In the genomic region with DNA sequence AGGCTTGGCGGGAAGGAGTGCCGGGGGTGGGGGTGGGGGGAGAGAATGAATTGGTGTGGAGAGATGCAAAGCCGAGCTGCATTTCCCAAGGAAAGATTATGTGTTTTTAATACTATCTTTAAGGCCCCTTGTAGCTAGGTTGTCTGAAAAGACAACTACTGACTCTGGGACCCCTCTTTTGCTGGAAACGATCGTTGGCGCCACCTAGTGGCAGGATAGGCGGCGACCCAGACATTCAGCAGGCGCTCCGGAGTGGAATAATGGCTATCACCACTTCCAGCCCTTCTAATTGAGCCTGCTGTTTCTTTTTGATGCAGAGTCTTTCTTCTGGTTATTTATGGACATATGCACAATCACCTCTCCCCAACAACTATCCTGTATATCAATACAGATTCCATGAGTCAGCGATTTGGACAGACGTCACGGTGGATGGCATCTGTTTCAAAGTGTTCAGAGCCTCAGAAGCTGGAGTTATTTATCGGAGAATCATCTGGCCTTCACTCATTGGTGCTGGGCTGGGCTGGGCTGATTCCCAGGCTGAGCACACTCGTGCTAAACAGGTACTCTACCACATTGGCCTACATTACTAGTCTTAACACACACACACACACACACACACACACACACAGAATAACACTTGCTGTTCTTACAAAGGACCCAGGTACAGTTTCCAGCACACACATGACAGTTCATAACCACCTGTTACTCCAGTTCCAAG, we compare ENCODE assay signal across 8 mouse cellular contexts. TPM values are rescaled to one million over a fixed set of nuclear protein-coding genes. Genes with fewer than 3 reads are reported as not detected.
A peak's percentile ranks its signal among the peaks of the same experiment; 100 is the strongest.
DNase-seq lines count a peak whose midpoint lies in the region; ATAC-seq lines count a peak whose summit lies in the region.

No protein-coding gene starts in this region.

- peaks cover 19% of the 10 kb centered on the region for H3K27me3 ChIP-seq in limb, embryonic 12.5 days
- no peaks in the 10 kb centered on the region for H3K27me3 ChIP-seq in stomach, embryonic 14.5 days (ENCODE audit: control insufficient read depth, insufficient read depth, low read length)

- ATAC-seq in cerebellum, adult (ENCODE audit: insufficient number of reproducible peaks, low FRiP score, low TSS enrichment), result no peak
- 0 out of 2 replicates have a peak, but pooled peaks have one; percentile 50 for ATAC-seq in limb, embryonic 12.5 days (ENCODE audit: insufficient number of reproducible peaks, insufficient read depth, low FRiP score, low TSS enrichment, low read depth)
- 0 out of 2 replicates have a peak, but pooled peaks have one; percentile 64 for ATAC-seq in stomach, embryonic 14.5 days (ENCODE audit: insufficient number of reproducible peaks, insufficient read depth, low FRiP score, low read depth)

- H3K4me2 ChIP-seq in limb, embryonic 12.5 days, result no peak overlapping the region
- no peak overlapping the region for H3K4me2 ChIP-seq in stomach, embryonic 14.5 days (replicated peaks; ENCODE audit: low read depth, low read length)

- H3K4me3 ChIP-seq in limb, embryonic 12.5 days (replicated peaks), result no peak overlapping the region
- no peak overlapping the region for H3K4me3 ChIP-seq in stomach, embryonic 14.5 days (ENCODE audit: low read depth, low read length)

- intact Hi-C loops in gastrocnemius, postnatal 36 days (cut with DNase I), result loop anchor here (2.0 kb wide), 1 partner anchor 118 kb away; no protein-coding TSS in a partner anchor

- 22% methylated on average over 15 of the region's 15 CpGs for WGBS in limb, embryonic 12.5 days
- whole genome bisulfite sequencing in stomach, embryonic 14.5 days, result 21% methylated on average over 15 of the region's 15 CpGs

- H3K9ac ChIP-seq in limb, embryonic 12.5 days (replicated peaks), result no peak overlapping the region
- H3K9ac ChIP-seq in stomach, embryonic 14.5 days (replicated peaks; ENCODE audit: low read depth, low read length), result no peak overlapping the region

- H3K4me1 ChIP-seq in limb, embryonic 12.5 days (replicated peaks), result no peaks in the 10 kb centered on the region
- no peaks in the 10 kb centered on the region for H3K4me1 ChIP-seq in stomach, embryonic 14.5 days (ENCODE audit: control insufficient read depth, insufficient read depth, low read length)

- peak; percentile 46 for DNase-seq in cerebellum, adult 11 months
- peak; percentile 80 to 88 for DNase-seq in cerebellum, postnatal 4 days (ENCODE audit: low spot score in 2 of 2)
- peak; percentile 61 to 65 for DNase-seq in gastrocnemius, postnatal 36 days
- peak; percentile 71 for DNase-seq in kidney, adult 18-20 months
- DNase-seq in natural killer cell, adult 2 months (ENCODE audit: low spot score in 2 of 2), result peak; percentile 65 to 66

- H3K36me3 ChIP-seq in limb, embryonic 12.5 days, result no peaks in the 10 kb centered on the region
- no peaks in the 10 kb centered on the region for H3K36me3 ChIP-seq in stomach, embryonic 14.5 days (ENCODE audit: control insufficient read depth, insufficient read depth, low read length)

- no peaks in the 10 kb centered on the region for H3K9me3 ChIP-seq in limb, embryonic 12.5 days
- H3K9me3 ChIP-seq in stomach, embryonic 14.5 days (ENCODE audit: control insufficient read depth, low read depth, low read length), result no peaks in the 10 kb centered on the region

- no peak overlapping the region for H3K27ac ChIP-seq in limb, embryonic 12.5 days
- H3K27ac ChIP-seq in stomach, embryonic 14.5 days (ENCODE audit: low read length), result no peak overlapping the region

RNA-seq across cellular contexts. Expression of a gene that starts 24.9 kb away (rescaled TPM):
- 100 to 1,000 TPM in 1 of 2 experiments, 10 to 100 TPM in 1; 96.8 to 101 TPM for total RNA-seq in gastrocnemius, postnatal 36 days (2021)
- polyA plus RNA-seq in limb, embryonic 12.5 days (2016; fragmentation: Nextera tagmentation; extraction: Ambion mirVana), result 3.7 and 4.1 TPM in 2 replicates
- 0.48 TPM in 1 of 2 replicates, not detected in the other for polyA plus RNA-seq in stomach, embryonic 14.5 days (2014; fragmentation: Nextera tagmentation; extraction: Ambion mirVana)

RNA-seq across cellular contexts. Expression of a gene that starts 53.5 kb away (rescaled TPM):
- total RNA-seq in gastrocnemius, postnatal 36 days (2021), result not detected
- polyA plus RNA-seq in limb, embryonic 12.5 days (2016; fragmentation: Nextera tagmentation; extraction: Ambion mirVana), result not detected in 2 replicates
- 0.20 TPM in 1 of 2 replicates, not detected in the other for polyA plus RNA-seq in stomach, embryonic 14.5 days (2014; fragmentation: Nextera tagmentation; extraction: Ambion mirVana)

RNA-seq across cellular contexts. Expression of a gene that starts 58.4 kb away (rescaled TPM):
- total RNA-seq in gastrocnemius, postnatal 36 days (2021), result not detected
- polyA plus RNA-seq in limb, embryonic 12.5 days (2016; fragmentation: Nextera tagmentation; extraction: Ambion mirVana), result 6.2 and 6.3 TPM in 2 replicates
- 2.1 and 2.8 TPM in 2 replicates for polyA plus RNA-seq in stomach, embryonic 14.5 days (2014; fragmentation: Nextera tagmentation; extraction: Ambion mirVana)
